Comparison of ENCODE assay signal across 13 mouse cellular contexts in the genomic region with DNA sequence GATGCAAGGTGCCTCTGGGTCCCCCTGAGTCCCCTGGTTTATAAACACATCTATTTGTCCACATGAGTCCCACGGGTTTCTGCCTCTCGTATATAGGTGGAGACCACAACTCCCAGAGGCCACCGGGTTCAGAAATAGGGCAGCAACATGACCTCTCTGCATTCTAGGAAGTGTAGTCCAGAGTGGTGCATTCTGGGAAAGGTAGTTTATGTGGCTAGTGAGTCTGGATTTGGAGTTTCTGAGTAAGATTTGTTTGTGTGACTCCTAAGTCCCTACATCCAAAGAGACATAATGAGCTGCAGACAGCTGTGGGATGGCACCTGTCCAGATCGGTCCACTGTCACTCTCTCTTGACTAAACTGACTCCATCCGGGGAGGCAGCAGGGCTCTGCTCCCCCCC. TPM values are rescaled to one million over a fixed set of nuclear protein-coding genes. Genes with fewer than 3 reads are reported as not detected.
DNase-seq lines count a peak whose midpoint lies in the region; ATAC-seq and TF ChIP-seq lines count a peak whose summit lies in the region.
"Had no signal": no experiment of that assay in that cellular context is flagged by ENCODE, and none has a peak within 500 bp of the region (broad histone marks: within the 10 kb centered on the region; RNA-seq: fewer than 3 reads in every experiment).

No protein-coding gene starts in this region.

- H3K4me1 ChIP-seq in embryonic facial prominence, embryonic 11.5 days (ENCODE audit: control insufficient read depth, insufficient read depth, low read length): no peaks in the 10 kb centered on the region
- H3K4me1 ChIP-seq in embryonic facial prominence, embryonic 10.5 days: peaks cover 5% of the 10 kb centered on the region; the same call in 1 of the 2 replicates
- no peaks in the 10 kb centered on the region for H3K4me1 ChIP-seq in midbrain, postnatal 0 days (ENCODE audit: insufficient read depth, low read length)
- H3K4me1 ChIP-seq in midbrain, embryonic 11.5 days (ENCODE audit: control insufficient read depth, insufficient read depth, low read length): no peaks in the 10 kb centered on the region
- no peaks in the 10 kb centered on the region for H3K4me1 ChIP-seq in embryonic facial prominence, embryonic 14.5 days (ENCODE audit: control insufficient read depth, insufficient read depth, low read length)

- H3K4me2 ChIP-seq in embryonic facial prominence, embryonic 11.5 days (ENCODE audit: low read depth, low read length): no peak overlapping the region
- H3K4me2 ChIP-seq in midbrain, postnatal 0 days (ENCODE audit: low read depth, low read length, poor library complexity, severe bottlenecking): no peak overlapping the region
- no peak overlapping the region for H3K4me2 ChIP-seq in midbrain, embryonic 11.5 days
- no peak overlapping the region for H3K4me2 ChIP-seq in embryonic facial prominence, embryonic 14.5 days (ENCODE audit: low read depth, low read length)

- no peak overlapping the region for H3K4me3 ChIP-seq in embryonic facial prominence, embryonic 11.5 days (ENCODE audit: low read depth, low read length)
- H3K4me3 ChIP-seq in embryonic facial prominence, embryonic 10.5 days: no peak overlapping the region
- no peak overlapping the region for H3K4me3 ChIP-seq in midbrain, postnatal 0 days (ENCODE audit: low read depth, low read length)
- no peak overlapping the region for H3K4me3 ChIP-seq in midbrain, embryonic 11.5 days (ENCODE audit: low read depth, low read length)
- H3K4me3 ChIP-seq in embryonic facial prominence, embryonic 14.5 days (ENCODE audit: low read depth, low read length): no peak overlapping the region
- H3K4me3 ChIP-seq: myocyte had no signal

- no peaks in the 10 kb centered on the region for H3K9me3 ChIP-seq in embryonic facial prominence, embryonic 11.5 days (replicated peaks; ENCODE audit: control insufficient read depth, low read length)
- no peaks in the 10 kb centered on the region; the same call in 1 of the 2 replicates for H3K9me3 ChIP-seq in embryonic facial prominence, embryonic 10.5 days
- H3K9me3 ChIP-seq in midbrain, postnatal 0 days (ENCODE audit: low read length): no peaks in the 10 kb centered on the region
- H3K9me3 ChIP-seq in midbrain, embryonic 11.5 days (ENCODE audit: control insufficient read depth, low read length): no peaks in the 10 kb centered on the region
- H3K9me3 ChIP-seq in embryonic facial prominence, embryonic 14.5 days (ENCODE audit: control insufficient read depth, low read length): 0 out of 2 replicates have a peak, but pooled peaks cover 7% of the 10 kb centered on the region

- ATAC-seq in embryonic facial prominence, embryonic 11.5 days (replicated peaks; ENCODE audit: insufficient number of reproducible peaks, low FRiP score, low TSS enrichment, low read depth): no peak
- ATAC-seq in midbrain, postnatal 0 days (ENCODE audit: low FRiP score): no peak
- ATAC-seq in midbrain, embryonic 11.5 days (ENCODE audit: low FRiP score): no peak
- peak; percentile 64 for ATAC-seq in embryonic facial prominence, embryonic 14.5 days (ENCODE audit: low read depth)

- no peak for TF ChIP-seq CTCF in midbrain, postnatal 0 days (IDR thresholded peaks at IDR 0.05)

- WGBS in embryonic facial prominence, embryonic 11.5 days: 55% methylated on average over 5 of the region's 5 CpGs
- WGBS in embryonic facial prominence, embryonic 10.5 days: 54% methylated on average over 5 of the region's 5 CpGs
- WGBS in midbrain, postnatal 0 days: 64% methylated on average over 5 of the region's 5 CpGs
- 61% methylated on average over 5 of the region's 5 CpGs for WGBS in midbrain, embryonic 11.5 days
- WGBS in embryonic facial prominence, embryonic 14.5 days: 53% methylated on average over 5 of the region's 5 CpGs

- H3K9ac ChIP-seq in embryonic facial prominence, embryonic 11.5 days (replicated peaks; ENCODE audit: low read length): no peak overlapping the region
- H3K9ac ChIP-seq in midbrain, postnatal 0 days (replicated peaks; ENCODE audit: low read length, poor library complexity, severe bottlenecking): no peak overlapping the region
- H3K9ac ChIP-seq in midbrain, embryonic 11.5 days (ENCODE audit: low read length): no peak overlapping the region
- H3K9ac ChIP-seq in embryonic facial prominence, embryonic 14.5 days (ENCODE audit: low read depth, low read length): no peak overlapping the region
- H3K9ac ChIP-seq: liver, embryonic 14.5 days had no signal

- peak; percentile 39 for DNase-seq in embryonic facial prominence, embryonic 11.5 days (ENCODE audit: low spot score)
- DNase-seq in embryonic facial prominence, embryonic 10.5 days (ENCODE audit: low spot score): no peak
- peak; percentile 39 for DNase-seq in midbrain, postnatal 0 days (ENCODE audit: low spot score)
- no peak for DNase-seq in midbrain, embryonic 11.5 days (ENCODE audit: low spot score, missing footprints)
- DNase-seq in embryonic facial prominence, embryonic 14.5 days (ENCODE audit: low spot score): peak; percentile 53
- peak; percentile 67 for DNase-seq in retina, postnatal 1 day
- DNase-seq in cerebellum, postnatal 36 days: no peak
- no peak for DNase-seq in right cerebral cortex, postnatal 14 days
- DNase-seq: cerebellum, adult 11-12 months; heart, postnatal 14 days; thymus, postnatal 36 days had no signal

- no peaks in the 10 kb centered on the region for H3K36me3 ChIP-seq in embryonic facial prominence, embryonic 11.5 days (replicated peaks; ENCODE audit: control insufficient read depth, insufficient read depth, low read depth, low read length)
- no peaks in the 10 kb centered on the region for H3K36me3 ChIP-seq in embryonic facial prominence, embryonic 10.5 days (replicated peaks)
- no peaks in the 10 kb centered on the region for H3K36me3 ChIP-seq in midbrain, postnatal 0 days (ENCODE audit: insufficient read depth, low read length)
- H3K36me3 ChIP-seq in midbrain, embryonic 11.5 days (ENCODE audit: control insufficient read depth, insufficient read depth, low read length): no peaks in the 10 kb centered on the region
- no peaks in the 10 kb centered on the region for H3K36me3 ChIP-seq in embryonic facial prominence, embryonic 14.5 days (ENCODE audit: control insufficient read depth, insufficient read depth, low read length)

- H3K27ac ChIP-seq in embryonic facial prominence, embryonic 11.5 days (replicated peaks; ENCODE audit: low read depth, low read length): no peak overlapping the region
- H3K27ac ChIP-seq in embryonic facial prominence, embryonic 10.5 days (replicated peaks): no peak overlapping the region
- H3K27ac ChIP-seq in midbrain, postnatal 0 days (ENCODE audit: low read depth, low read length): no peak overlapping the region
- no peak overlapping the region for H3K27ac ChIP-seq in midbrain, embryonic 11.5 days (ENCODE audit: low read depth, low read length)
- H3K27ac ChIP-seq in embryonic facial prominence, embryonic 14.5 days (replicated peaks; ENCODE audit: low read depth, low read length): no peak overlapping the region
- H3K27ac ChIP-seq: liver, embryonic 14.5 days had no signal

- no peaks in the 10 kb centered on the region for H3K27me3 ChIP-seq in embryonic facial prominence, embryonic 11.5 days (ENCODE audit: control insufficient read depth, insufficient read depth, low read length)
- no peaks in the 10 kb centered on the region for H3K27me3 ChIP-seq in embryonic facial prominence, embryonic 10.5 days (replicated peaks; ENCODE audit: low read depth, poor library complexity, severe bottlenecking)
- no peaks in the 10 kb centered on the region for H3K27me3 ChIP-seq in midbrain, postnatal 0 days (ENCODE audit: insufficient read depth, low read length)
- H3K27me3 ChIP-seq in midbrain, embryonic 11.5 days (ENCODE audit: control insufficient read depth, insufficient read depth, low read length): no peaks in the 10 kb centered on the region
- no peaks in the 10 kb centered on the region for H3K27me3 ChIP-seq in embryonic facial prominence, embryonic 14.5 days (replicated peaks; ENCODE audit: control insufficient read depth, insufficient read depth, low read length)

RNA-seq across cellular contexts. Expression of a gene that starts 17.6 kb away (rescaled TPM):
- 1.8 and 2.4 TPM in 2 replicates for polyA plus RNA-seq in embryonic facial prominence, embryonic 11.5 days (2014; fragmentation: Nextera tagmentation; extraction: Ambion mirVana)
- 5.4 and 5.8 TPM in 2 replicates for polyA plus RNA-seq in embryonic facial prominence, embryonic 10.5 days (2016; fragmentation: Nextera tagmentation; extraction: Ambion mirVana)
- total RNA-seq in midbrain, postnatal 0 days (2014; rRNA removed): 2.4 and 2.6 TPM in 2 replicates
- 1.5 and 1.9 TPM in 2 replicates for polyA plus RNA-seq in midbrain, postnatal 0 days (2015; fragmentation: Nextera tagmentation; extraction: Ambion mirVana)
- polyA plus RNA-seq in midbrain, embryonic 11.5 days (2014; fragmentation: Nextera tagmentation; extraction: Ambion mirVana): 2.2 and 2.3 TPM in 2 replicates
- 3.8 and 4.1 TPM in 2 replicates for polyA plus RNA-seq in embryonic facial prominence, embryonic 14.5 days (2014; fragmentation: Nextera tagmentation; extraction: Ambion mirVana)

Comparison
In these comparisons a context has a peak if more than half of its experiments do, and no peak if none do; other contexts are left out.
1. DNase-seq: peak in embryonic facial prominence, embryonic 11.5 days (single experiment), midbrain, postnatal 0 days (single experiment), embryonic facial prominence, embryonic 14.5 days (single experiment) and retina, postnatal 1 day (single experiment); none in embryonic facial prominence, embryonic 10.5 days (single experiment), midbrain, embryonic 11.5 days (single experiment), cerebellum, postnatal 36 days (0 of 2) and right cerebral cortex, postnatal 14 days (single experiment).